Mouse (Mus musculus) neural tube, embryonic 10.5 days (tissue): Measurements from ENCODE around the gene Mrgprh.
A peak's percentile ranks its signal among the peaks of the same experiment; 100 is the strongest.
"Not testable (repeated sequence)": the region's sequence is repeated elsewhere in the genome, so short reads cannot be mapped to it uniquely, and the experiment has no call there.

Source experiments
- DNase-seq: peaks from one replicate; pipeline ENCODE4 v3.0.0-alpha.2; 2017; ENCODE audit warnings: low spot score; ENCODE audit errors: extremely low spot score

The Mrgprh gene

GRCm38 (mm10) chr17:12868043-12868442 is 7.8 kb upstream of the Mrgprh start, which contains the start of gene Mas1:
TSS of gene Mas1 (minus strand) at chr17:12868143.
- no peak for DNase-seq

- no peak for DNase-seq
Measured at GRCm38 (mm10) chr17:12868640-12869039, 7.2 kb upstream of the Mrgprh start.

GRCm38 (mm10) chr17:12872275-12873028 is 3.4 kb upstream of the Mrgprh start:
- no peak for DNase-seq

GRCm38 (mm10) chr17:12880178-12880577 is 4.3 kb downstream of the Mrgprh start:
- peak; percentile 75 for DNase-seq

- no peak for DNase-seq
Measured at GRCm38 (mm10) chr17:12881216-12881615, 5.4 kb downstream of the Mrgprh start.

- DNase-seq = no peak
Measured at GRCm38 (mm10) chr17:12886620-12887019, 10.8 kb downstream of the Mrgprh start.

- no peak for DNase-seq
Measured at GRCm38 (mm10) chr17:12887021-12887775, 11.4 kb downstream of the Mrgprh start.

GRCm38 (mm10) chr17:12891054-12891453 is 15.2 kb downstream of the Mrgprh start:
- no peak for DNase-seq

GRCm38 (mm10) chr17:12892033-12892432 is 16.2 kb downstream of the Mrgprh start:
- no peak for DNase-seq

GRCm38 (mm10) chr17:12897674-12898073 is 21.8 kb downstream of the Mrgprh start:
- DNase-seq = no peak

GRCm38 (mm10) chr17:12898607-12899006 is 22.8 kb downstream of the Mrgprh start:
- not testable (repeated sequence) for DNase-seq

- DNase-seq = no peak
Measured at GRCm38 (mm10) chr17:12902291-12902690, 26.5 kb downstream of the Mrgprh start.

- no peak for DNase-seq
Measured at GRCm38 (mm10) chr17:12903372-12904333, 27.8 kb downstream of the Mrgprh start.

- DNase-seq = no peak
Measured at GRCm38 (mm10) chr17:12904349-12904748, 28.5 kb downstream of the Mrgprh start.

- no peak for DNase-seq
Measured at GRCm38 (mm10) chr17:12905810-12906209, 30.0 kb downstream of the Mrgprh start.

- no peak for DNase-seq
Measured at GRCm38 (mm10) chr17:12906436-12906835, 30.6 kb downstream of the Mrgprh start.

- no peak for DNase-seq
Measured at GRCm38 (mm10) chr17:12909361-12910280, 33.8 kb downstream of the Mrgprh start, which contains the start of gene Pnldc1. TSS of gene Pnldc1 (minus strand) at chr17:12910230.

- no peak for DNase-seq
Measured at GRCm38 (mm10) chr17:12910391-12910790, 34.6 kb downstream of the Mrgprh start.

GRCm38 (mm10) chr17:12915488-12915880 is 39.6 kb downstream of the Mrgprh start, which contains the start of gene Tcp1:
TSS of gene Tcp1 (plus strand) at chr17:12915701.
- no peak for DNase-seq
